In genomic region chr10:41580441-41580840, GRCm38 (mm10) we compare ENCODE assay signal across 16 mouse cellular contexts.
"Had no signal": no experiment of that assay in that cellular context is flagged by ENCODE, and none has a peak within 500 bp of the region (broad histone marks: within the 10 kb centered on the region; RNA-seq: fewer than 3 reads in every experiment).

No protein-coding gene starts in this region.

- H3K9ac ChIP-seq: limb, embryonic 12.5 days; liver, embryonic 13.5 days; liver, postnatal 0 days; lung, embryonic 15.5 days; midbrain, embryonic 12.5 days; stomach, embryonic 15.5 days had no signal

- DNase-seq: kidney, postnatal 4 days; liver; liver, embryonic 13.5 days; liver, postnatal 0 days; lung, postnatal 14 days; right cerebral cortex, postnatal 14 days; thymus, adult 2 months; thymus, postnatal 25 days had no signal

- ATAC-seq: liver, postnatal 0 days; midbrain, embryonic 16.5 days had no signal

- H3K4me2 ChIP-seq: limb, embryonic 12.5 days; liver, embryonic 13.5 days; lung, embryonic 15.5 days; midbrain, embryonic 12.5 days; stomach, embryonic 15.5 days had no signal

- H3K36me3 ChIP-seq: limb, embryonic 12.5 days; liver, embryonic 13.5 days; lung, embryonic 15.5 days; midbrain, embryonic 12.5 days; stomach, embryonic 15.5 days had no signal

- H3K27ac ChIP-seq: layer of hippocampus, adult 2 months; limb, embryonic 12.5 days; liver, embryonic 13.5 days; lung, embryonic 15.5 days; macrophage; midbrain, embryonic 12.5 days; stomach, embryonic 15.5 days had no signal

- H3K27me3 ChIP-seq: limb, embryonic 12.5 days; liver, embryonic 13.5 days; lung, embryonic 15.5 days; midbrain, embryonic 12.5 days; stomach, embryonic 15.5 days had no signal

- H3K9me3 ChIP-seq: limb, embryonic 12.5 days; liver, embryonic 13.5 days; lung, embryonic 15.5 days; megakaryocyte, embryonic 14.5 days; midbrain, embryonic 12.5 days; stomach, embryonic 15.5 days had no signal

- H3K4me3 ChIP-seq: layer of hippocampus, adult 2 months; limb, embryonic 12.5 days; liver, embryonic 13.5 days; lung, embryonic 15.5 days; megakaryocyte, embryonic 14.5 days; midbrain, embryonic 12.5 days; stomach, embryonic 15.5 days had no signal

- H3K4me1 ChIP-seq: liver, embryonic 13.5 days; stomach, embryonic 15.5 days had no signal
